Mouse (Mus musculus) liver, adult 2 months (tissue): ENCODE measurements around the gene Cutal.
"Not testable (repeated sequence)": the region's sequence is repeated elsewhere in the genome, so short reads cannot be mapped to it uniquely, and the experiment has no call there.

Source experiments
- CTCF ChIP-seq: fragments of 200-500 bp; IDR thresholded peaks from 2 replicates; pipeline ENCODE4 v1.5.1; 2011; ENCODE audit warnings: low read depth, low read length, control low read depth
- POLR2A ChIP-seq: fragments of 200-500 bp; IDR thresholded peaks from 2 replicates; pipeline ENCODE4 v1.6.1; 2011; ENCODE audit warnings: low read length, control low read depth; ENCODE audit not compliant: insufficient read depth; ENCODE audit errors: extremely low read depth

DNA sequence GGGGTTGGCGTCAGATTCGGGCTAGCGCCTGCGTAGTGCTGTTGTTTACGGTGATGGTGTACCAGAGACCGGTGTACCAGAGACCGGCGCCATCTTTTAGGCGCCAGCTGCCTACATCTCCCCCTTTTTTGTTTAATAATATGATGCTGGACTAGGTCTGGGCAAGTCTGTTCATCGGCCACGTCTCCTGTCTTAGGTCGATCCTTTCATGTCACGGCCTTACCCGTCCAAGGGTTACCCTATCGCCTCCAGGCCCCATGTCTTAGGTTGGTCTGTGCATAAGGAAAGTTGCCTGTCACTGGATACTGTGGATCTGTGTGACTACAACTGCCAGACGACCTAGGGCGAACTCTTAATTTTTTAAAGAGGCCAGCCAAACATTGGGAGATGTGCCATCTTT lies 44.1 kb upstream of the Cutal start:
- not testable (repeated sequence) for TF ChIP-seq CTCF, POLR2A
